Mouse (Mus musculus) liver, postnatal 0 days (tissue): ENCODE data around the gene Sytl4.

Experiments used
- CTCF ChIP-seq: sonication (generic); IDR thresholded peaks from 2 replicates; pipeline ENCODE4 v1.5.1; 2016; ENCODE audit warnings: antibody characterized with exemption, low read depth
- EP300 ChIP-seq: IDR thresholded peaks from 2 replicates; pipeline ENCODE4 v1.6.1; 2016; ENCODE audit warnings: antibody characterized with exemption, low read depth, mild to moderate bottlenecking

- TF ChIP-seq CTCF (no peak), EP300 (no peak)
Observed at GRCm38 (mm10) chrX:133981231-133982002, at the start of gene Sytl4.
